Mouse (Mus musculus) gastrocnemius, postnatal 25 days (tissue): ENCODE results near the gene Gm11983. TPM values are rescaled to one million over a fixed set of nuclear protein-coding genes. Genes with fewer than 3 reads are reported as not detected.

Experiments used
- total RNA-seq, 2 experiments: library from RNA; stranded (reverse); gene quantifications; 1 replicate in 1 of 2; 2 replicates in 1 of 2; pipeline ENCODE4 v1.2.3; 2021

The Gm11983 gene
- total RNA-seq, 2 experiments from 2014 or later = not detected

Other genes with a start within 250 kb of the Gm11983 start
- under 1 TPM; 0.32 to 0.41 TPM for gene Nacad, start 231.6 kb downstream of the Gm11983 start, total RNA-seq
- gene Tbrg4, start 211.6 kb downstream of the Gm11983 start, total RNA-seq = 10 to 100 TPM; 67.6 to 72.3 TPM
- not detected for gene Wap, start 199.0 kb downstream of the Gm11983 start, total RNA-seq
- under 1 TPM; 0.29 to 0.72 TPM for gene Ramp3, start 179.1 kb downstream of the Gm11983 start, total RNA-seq
- gene Adcy1, start 225.8 kb upstream of the Gm11983 start, total RNA-seq = 1 to 10 TPM; 1.2 to 1.6 TPM